Mouse (Mus musculus) gastrocnemius, postnatal 10 days (tissue): ENCODE data around the gene M6pr. TPM values are rescaled to one million over a fixed set of nuclear protein-coding genes. Genes with fewer than 3 reads are reported as not detected.
A peak's percentile ranks its signal among the peaks of the same experiment; 100 is the strongest.

Source experiments
- DNase-seq: peaks from one replicate; pipeline ENCODE4 v3.0.0; 2021; ENCODE audit warnings: mixed read lengths
- total RNA-seq, 2 experiments: library from RNA; stranded (reverse); gene quantifications; 2 replicates each; pipeline ENCODE4 v1.2.3; 2021

The M6pr gene
- total RNA-seq, 2 experiments from 2014 or later: 32.1 to 35.6 TPM

- DNase-seq: no peak
Observed at GRCm38 (mm10) chr6:122298223-122298609, 10.3 kb upstream of the M6pr start.

DNA sequence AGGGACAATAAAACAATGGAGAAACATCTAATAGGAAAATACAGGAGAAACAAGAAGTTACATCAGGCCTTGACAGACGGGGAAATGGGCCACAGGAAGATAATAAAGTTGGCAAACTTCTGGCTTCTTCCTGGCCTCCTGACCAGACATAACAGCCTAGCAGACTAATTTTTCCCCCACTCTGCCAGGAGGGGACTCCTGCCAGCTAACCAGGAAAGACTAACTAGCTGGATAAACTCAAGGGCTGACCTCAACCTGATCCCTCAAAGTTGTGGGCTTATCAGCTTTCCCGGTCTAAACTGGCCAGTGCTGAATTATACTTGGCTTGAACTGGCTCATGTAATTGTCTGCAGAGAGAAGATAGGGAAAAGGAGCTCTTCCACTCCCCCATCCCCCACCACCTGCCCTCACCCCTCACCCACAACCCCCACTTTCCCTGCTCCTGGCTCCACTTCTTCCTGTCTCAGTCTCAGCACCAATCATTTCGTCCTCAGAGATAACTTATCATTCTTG lies 8.8 kb upstream of the M6pr start:
- no peak for DNase-seq

DNA sequence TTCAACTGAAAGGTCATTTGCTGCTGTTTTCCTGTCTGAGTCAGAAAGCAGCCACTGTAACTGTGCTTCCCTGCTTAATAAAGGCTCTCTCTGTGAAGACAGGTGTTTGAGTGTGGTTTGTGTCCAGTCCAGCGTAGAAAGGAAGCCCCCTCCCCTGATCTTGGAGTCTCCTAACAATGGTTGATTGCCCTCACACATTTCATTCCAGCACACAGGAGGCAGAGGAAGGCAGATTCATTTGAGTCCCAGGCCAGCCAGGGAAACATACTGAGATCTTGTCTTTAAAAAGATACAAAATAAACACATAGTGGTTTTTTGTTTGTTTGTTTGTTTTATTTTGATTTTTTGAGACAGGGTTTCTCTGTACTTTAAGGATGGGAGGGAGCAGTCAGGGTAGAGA lies 6.4 kb upstream of the M6pr start:
- DNase-seq: no peak

- DNase-seq: no peak
Observed at GRCm38 (mm10) chr6:122302661-122303060, 5.9 kb upstream of the M6pr start.

DNA sequence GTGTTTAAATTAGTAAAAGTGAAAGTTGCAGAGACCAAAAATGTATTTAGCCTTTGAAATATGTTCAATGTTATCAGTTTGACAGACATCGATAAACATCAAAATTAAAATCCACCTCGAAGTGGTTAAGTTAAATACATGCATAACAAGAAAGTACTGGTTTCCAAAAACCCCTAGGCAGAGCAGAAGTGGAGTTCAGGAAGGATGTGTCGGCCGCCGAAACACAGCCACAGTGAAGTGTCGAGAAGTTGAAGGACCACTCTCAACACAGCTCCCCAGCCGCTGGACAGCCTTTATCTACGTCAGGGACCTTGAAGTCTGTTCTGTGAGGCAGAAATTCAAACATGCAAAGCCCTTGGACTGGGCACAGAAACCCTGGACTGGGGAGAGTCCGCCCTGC lies 5.0 kb upstream of the M6pr start:
- no peak for DNase-seq

DNA sequence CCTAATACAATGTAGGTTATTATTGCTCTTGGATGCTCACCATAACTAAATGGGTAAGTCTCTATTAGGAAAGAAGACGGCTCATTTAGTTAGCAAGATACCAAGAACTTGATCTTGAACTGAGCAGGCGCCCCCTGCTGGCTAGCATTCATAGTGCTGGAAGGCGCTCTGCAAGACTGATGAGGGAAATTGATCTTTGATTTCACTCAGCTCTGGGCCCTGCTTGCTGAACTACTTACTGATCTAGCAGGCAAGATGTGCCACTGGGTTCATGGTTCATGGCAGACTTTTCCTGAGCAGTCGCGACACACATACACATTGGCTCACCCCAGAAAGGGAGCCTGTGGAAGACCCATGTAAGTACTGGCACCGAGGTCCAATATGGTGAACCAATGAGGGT lies 4.2 kb upstream of the M6pr start:
- DNase-seq: peak; percentile 88

GRCm38 (mm10) chr6:122304790-122305555 lies 3.5 kb upstream of the M6pr start:
- no peak for DNase-seq

GRCm38 (mm10) chr6:122306707-122307106 lies 1.8 kb upstream of the M6pr start:
- no peak for DNase-seq

DNA sequence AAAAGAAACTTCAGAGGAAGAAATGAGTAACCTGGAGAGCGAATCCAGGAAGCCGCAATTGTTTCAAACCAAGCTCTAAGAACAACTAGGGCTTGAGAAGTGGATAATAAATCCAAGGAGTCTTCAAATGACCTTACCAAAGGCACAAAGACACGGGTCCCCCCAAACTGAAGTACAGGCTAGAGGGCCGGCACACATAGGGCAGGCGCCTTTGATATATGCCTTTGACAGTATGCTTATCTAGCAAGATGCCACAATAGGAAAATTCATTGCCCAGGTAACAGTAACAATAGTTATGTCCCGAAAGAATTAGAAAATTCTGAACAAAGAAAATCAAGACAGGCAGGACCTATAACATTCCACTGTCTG lies 400 bp upstream of the M6pr start:
- DNase-seq: no peak

DNA sequence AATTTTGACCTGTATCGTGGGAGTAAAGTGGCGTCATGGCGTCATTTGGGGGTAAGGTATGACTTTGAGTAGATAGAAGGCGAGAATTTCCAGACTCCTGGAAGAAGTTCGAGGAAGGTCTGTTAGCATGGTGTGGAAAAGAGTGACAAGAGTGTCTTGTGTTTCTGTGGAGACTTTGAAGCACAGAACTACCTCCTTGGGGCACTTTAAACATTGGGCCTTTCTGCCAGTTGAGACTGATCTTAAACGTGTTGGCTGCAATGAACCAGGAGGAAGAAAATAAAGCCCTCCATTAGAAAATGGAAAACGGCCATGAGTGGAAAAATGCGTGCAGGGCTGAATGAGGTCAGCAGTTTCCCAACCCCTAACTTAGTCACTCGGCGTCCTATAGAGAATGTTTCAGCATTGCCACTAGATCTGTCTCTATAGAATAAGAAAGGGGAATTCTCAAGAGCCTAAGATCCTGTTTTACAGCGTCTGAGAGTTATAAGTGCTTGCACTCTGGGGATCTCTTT lies 983 bp downstream of the M6pr start:
- DNase-seq: no peak

DNA sequence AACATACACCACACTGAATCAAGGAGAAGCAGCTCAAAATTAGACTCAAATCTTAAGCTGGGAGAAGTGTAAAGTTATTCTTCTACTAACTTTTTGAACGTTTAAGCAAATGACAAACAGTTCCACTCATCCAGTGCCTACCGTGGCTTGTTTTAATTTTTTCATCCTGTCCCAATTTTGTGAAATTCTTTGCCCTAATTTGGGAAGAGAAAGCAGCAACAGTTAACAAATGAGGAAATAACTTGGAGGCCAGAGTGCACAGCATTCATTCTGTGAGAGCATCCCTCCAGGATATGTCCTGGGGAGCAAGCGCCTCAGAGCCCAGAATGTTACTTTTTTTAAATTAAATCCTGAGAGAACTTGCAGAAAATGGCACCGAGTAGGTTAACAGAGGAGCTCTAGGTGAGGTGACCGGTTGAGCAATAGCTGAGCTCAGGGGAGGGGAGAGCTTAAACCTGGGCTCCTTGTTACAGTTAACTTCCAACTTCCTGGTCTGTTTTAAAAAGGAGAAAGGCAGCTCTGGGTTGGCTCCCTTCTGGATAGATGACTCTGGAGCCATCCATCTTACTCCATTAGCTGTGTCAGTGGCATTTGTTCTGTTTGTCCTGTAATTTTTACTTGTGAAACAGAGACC lies 1.8 kb downstream of the M6pr start:
- no peak for DNase-seq

GRCm38 (mm10) chr6:122318726-122319125 lies 10.2 kb downstream of the M6pr start:
- no peak for DNase-seq

DNA sequence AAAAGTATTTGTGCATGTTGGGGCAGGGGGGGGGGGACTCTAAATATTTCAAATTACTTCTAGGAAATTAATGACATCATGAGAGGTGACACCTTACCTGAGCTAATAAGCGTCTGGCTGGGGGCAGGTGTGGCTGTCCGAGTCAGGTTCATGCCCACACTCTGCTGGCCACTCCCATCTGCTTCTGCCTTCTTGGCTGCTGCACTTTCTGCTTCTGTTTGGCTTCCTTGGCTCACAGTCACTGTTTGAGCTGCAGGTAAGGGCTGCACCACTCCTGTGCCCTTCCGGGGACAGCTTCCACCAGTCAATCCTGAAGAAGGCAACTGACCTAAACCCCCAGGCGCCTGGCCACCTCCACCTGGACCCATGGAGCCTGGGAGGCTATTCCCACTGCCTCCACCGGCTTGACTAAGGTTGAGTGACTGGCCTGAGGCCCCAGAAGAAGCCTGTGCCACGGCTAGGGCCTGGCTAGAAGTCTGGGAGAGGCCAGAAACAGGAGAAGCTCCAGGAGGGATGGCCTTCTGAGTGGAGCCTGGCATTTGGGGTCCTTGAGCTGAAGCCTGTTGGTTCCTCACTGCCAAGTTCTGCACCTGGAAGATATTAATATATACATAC lies 16.9 kb downstream of the M6pr start:
- no peak for DNase-seq

DNA sequence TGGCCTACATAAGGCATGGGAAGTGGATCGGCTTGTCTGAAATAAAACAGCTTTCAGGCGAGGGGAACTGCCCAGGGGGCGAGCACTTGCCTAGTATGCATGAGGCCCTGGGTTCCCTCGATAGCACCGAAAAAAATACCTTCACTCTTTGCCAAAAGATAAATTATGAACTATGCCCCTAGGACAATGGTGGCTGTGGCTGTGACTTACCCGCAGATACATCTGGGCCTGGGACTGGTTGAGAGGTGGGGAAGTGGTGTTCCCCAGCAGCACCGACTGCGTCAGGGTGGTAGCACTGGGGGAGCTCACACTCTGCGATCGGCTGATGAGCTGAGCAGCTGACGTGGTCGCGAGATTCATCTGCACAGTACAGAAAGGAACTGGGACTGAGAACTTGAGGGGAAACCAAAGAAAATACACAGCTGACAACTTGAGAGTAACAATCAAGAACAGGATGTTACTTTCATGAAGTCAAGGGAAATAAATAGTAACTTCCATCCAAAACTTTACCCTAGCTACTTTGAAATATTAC lies 24.6 kb downstream of the M6pr start:
- no peak for DNase-seq

- no peak for DNase-seq
Observed at GRCm38 (mm10) chr6:122334786-122335340, 26.3 kb downstream of the M6pr start.

DNA sequence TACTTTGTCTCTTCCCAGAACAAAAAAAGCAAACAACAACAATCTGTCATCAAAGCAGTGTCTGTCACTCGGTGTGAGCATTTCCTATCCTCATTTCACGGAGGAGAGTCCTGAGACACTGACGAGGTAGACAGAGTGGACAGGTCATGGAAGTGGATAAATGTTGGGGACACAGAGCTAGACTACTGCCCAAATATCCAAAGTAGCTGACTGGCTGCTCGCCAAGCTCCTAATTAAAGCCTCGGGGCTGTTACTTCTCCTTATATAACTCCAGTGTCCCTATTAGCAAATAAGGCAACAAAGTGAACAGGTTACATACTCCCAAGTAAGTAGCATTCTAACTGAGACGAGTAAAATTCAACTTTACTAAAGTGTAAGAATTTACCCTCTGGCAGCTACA lies 29.0 kb downstream of the M6pr start:
- no peak for DNase-seq

DNA sequence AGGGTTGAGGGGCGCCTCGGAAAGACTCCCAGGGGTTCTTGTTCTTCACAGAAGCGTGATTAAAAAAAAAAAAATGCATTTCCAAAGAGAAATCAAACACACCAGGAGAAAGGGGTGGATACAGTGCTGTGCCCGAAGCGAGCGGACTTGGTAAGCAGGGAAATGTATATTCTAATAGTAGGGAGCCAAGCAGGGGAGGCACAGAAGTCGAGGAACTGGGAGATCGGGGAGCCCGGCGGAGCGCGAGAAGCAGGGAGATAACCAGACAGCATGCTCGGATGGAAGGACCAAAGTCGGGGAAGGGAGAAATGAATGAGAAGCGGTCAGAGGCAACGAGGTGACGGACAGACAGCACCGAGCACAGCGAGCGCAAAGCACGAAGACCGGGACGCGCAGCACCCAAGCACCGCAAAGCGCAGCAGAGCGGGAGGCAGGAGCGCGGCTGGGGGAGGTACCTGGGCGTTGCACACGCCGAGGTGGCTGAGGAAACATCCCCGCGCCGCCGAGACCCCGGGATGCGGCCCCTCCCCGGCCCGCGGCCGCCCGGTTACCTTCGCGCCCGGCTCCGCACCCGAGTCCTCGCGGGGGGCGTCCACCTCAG lies 30.6 kb downstream of the M6pr start:
- DNase-seq: peak; percentile 58

DNA sequence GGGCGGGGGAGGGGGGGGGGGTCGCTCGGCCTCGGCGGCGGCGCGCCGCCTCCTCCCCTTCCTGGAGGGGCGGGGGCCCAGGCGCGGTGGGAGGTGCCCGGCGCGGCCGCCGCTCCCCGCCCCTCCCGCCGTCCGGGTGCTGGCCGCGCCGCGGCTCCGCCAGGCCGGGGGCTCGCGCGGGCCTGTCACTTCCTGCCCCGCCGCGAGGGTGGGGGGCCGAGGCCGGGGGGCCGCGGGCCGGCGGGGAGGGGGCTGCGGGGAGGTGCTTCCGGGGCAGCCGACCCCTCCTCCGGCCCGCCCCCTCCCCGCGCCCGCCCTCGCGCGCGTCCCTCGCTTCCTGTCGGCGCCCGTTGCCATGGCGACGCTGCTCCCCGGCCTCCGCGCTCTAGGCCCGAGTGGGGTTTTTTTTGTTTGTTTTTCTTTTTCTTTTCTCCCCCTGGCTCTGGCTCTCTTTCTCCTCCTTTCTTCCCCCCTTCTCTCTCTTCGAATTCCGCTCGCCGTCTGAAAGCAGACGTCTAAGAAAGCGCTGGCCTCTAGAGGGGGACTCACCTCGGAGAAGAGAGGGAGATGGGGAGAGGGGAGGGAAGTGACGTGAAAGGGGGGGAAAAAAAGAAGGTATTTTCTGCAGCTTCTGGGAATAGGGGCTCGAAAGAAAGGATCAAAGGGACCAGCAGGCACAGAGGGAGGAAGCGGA lies 31.3 kb downstream of the M6pr start:
- DNase-seq: peak; percentile 89

DNA sequence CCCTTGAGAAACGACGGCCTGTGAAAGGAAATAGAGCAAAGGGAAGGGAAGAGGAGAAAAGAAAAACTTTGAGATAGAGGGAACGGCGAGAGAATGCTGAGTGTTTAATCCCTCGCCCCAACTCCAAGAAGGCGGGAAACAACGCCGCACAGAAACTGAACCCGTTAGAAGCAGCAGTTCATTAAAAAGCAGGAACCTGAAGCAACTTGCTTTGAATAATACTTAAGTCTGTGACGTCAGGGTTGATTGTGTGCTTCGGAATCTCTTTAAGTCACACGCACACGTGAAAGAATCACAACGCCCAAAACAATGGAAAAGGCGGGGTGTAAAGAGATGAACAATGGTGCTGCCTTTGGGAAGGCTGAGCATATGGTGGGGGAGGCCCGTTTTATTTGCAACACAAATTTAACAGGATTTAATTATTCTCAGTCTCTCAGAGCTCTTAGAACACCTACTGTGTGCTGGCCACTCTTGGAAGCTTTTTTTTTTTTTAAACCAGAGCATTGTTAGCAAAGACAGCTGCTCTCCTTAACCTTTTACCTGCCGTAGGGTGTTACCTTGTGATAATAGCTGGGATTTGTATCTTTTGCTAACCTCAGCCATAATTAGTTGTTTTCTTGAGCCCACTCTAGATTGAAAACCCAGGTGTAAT lies 32.0 kb downstream of the M6pr start, which contains the start of gene Phc1:
Gene Phc1, minus strand, starts transcription at position 213 of the 652 bp plus-strand sequence.
- no peak for DNase-seq

- DNase-seq: no peak
Observed at GRCm38 (mm10) chr6:122341038-122341810, 32.7 kb downstream of the M6pr start.
